Mouse (Mus musculus) C2C12 (cell line): ENCODE results near the gene Gm37240. TPM values are rescaled to one million over a fixed set of nuclear protein-coding genes. Genes with fewer than 3 reads are reported as not detected.

ENCODE experiments used
- H3K27me3 ChIP-seq: one replicate; pipeline ENCODE4 v1.6.1; 2011; ENCODE audit not compliant: control insufficient read depth, insufficient read depth, insufficient read length
- H3K36me3 ChIP-seq: one replicate; pipeline ENCODE4 v1.6.1; 2011; ENCODE audit not compliant: control insufficient read depth, insufficient read depth
- H3K4me3 ChIP-seq: one replicate; pipeline ENCODE4 v1.5.1; 2011; ENCODE audit warnings: mild to moderate bottlenecking, control low read depth; ENCODE audit not compliant: poor library complexity, insufficient read depth, severe bottlenecking
- H3K79me2 ChIP-seq: one replicate; pipeline ENCODE4 v1.6.1; 2011; ENCODE audit not compliant: control insufficient read depth, insufficient read depth
- H3K79me3 ChIP-seq: one replicate; pipeline ENCODE4 v1.6.1; 2011; ENCODE audit warnings: low read depth, control low read depth
- H3ac ChIP-seq: one replicate; pipeline ENCODE3; 2011; ENCODE audit warnings: low read depth; ENCODE audit not compliant: control insufficient read depth, insufficient read length
- CEBPB ChIP-seq: IDR thresholded peaks from one replicate; pipeline ENCODE4 v1.6.1; 2011; ENCODE audit warnings: low read depth, mild to moderate bottlenecking, control low read depth, moderate library complexity
- CTCF ChIP-seq: IDR thresholded peaks from one replicate; pipeline ENCODE4 v1.5.1; 2011; ENCODE audit not compliant: control insufficient read depth, insufficient read depth, insufficient read length
- FOSL1 ChIP-seq: IDR thresholded peaks from one replicate; pipeline ENCODE4 v1.8.0; 2011; ENCODE audit warnings: mild to moderate bottlenecking, low read length; ENCODE audit not compliant: poor library complexity, insufficient read depth, severe bottlenecking
- MAX ChIP-seq: IDR thresholded peaks from one replicate; pipeline ENCODE4 v1.6.1; 2011; ENCODE audit warnings: mild to moderate bottlenecking, control low read depth
- MYOD1 ChIP-seq: IDR thresholded peaks from one replicate; pipeline ENCODE4 v1.6.1; 2011; ENCODE audit warnings: low read depth; ENCODE audit not compliant: control insufficient read depth, insufficient read length
- MYOG ChIP-seq: IDR thresholded peaks from one replicate; pipeline ENCODE4 v1.6.1; 2011; ENCODE audit not compliant: control insufficient read depth, insufficient read length; ENCODE audit errors: extremely low read depth
- USF1 ChIP-seq: IDR thresholded peaks from one replicate; pipeline ENCODE4 v1.6.1; 2011; ENCODE audit warnings: low read depth, mild to moderate bottlenecking, control low read depth, moderate library complexity
- polyA plus RNA-seq: library from polyadenylated mRNA; unstranded; fragments of >200 nt; fragmentation: generic; extraction: Trizol; gene quantifications from one replicate; pipeline ENCODE4 v1.2.1, GENCODE M21; 2012; ENCODE audit warnings: missing spikeins

The Gm37240 gene
- polyA plus RNA-seq, 1 experiment: 7.3 TPM

GRCm38 (mm10) chr3:85634389-85635125 lies 252.8 kb downstream of the Gm37240 start:
- TF ChIP-seq MYOG (no peak), CTCF (no peak), MYOD1 (no peak), MAX (no peak), USF1 (no peak), CEBPB (no peak), FOSL1 (no peak)
- Histone ChIP-seq H3ac (no peak overlapping the region), H3K79me2 (no peaks in the 10 kb centered on the region), H3K36me3 (no peaks in the 10 kb centered on the region), H3K4me3 (no peak overlapping the region), H3K27me3 (no peaks in the 10 kb centered on the region), H3K79me3 (no peaks in the 10 kb centered on the region)

- no peaks in the 10 kb centered on the region for H3K27me3 ChIP-seq
- no peak overlapping the region for H3ac ChIP-seq
- H3K79me3 ChIP-seq: no peaks in the 10 kb centered on the region
- no peaks in the 10 kb centered on the region for H3K79me2 ChIP-seq
- TF ChIP-seq FOSL1 (no peak), CEBPB (no peak), CTCF (no peak), USF1 (no peak), MYOG (no peak), MYOD1 (no peak), MAX (no peak)
- H3K4me3 ChIP-seq: no peak overlapping the region
- no peaks in the 10 kb centered on the region for H3K36me3 ChIP-seq
These were observed 253.6 kb downstream of the Gm37240 start for GRCm38 (mm10) chr3:85633733-85634132.

- TF ChIP-seq USF1: no peak
- no peak for TF ChIP-seq CEBPB
- TF ChIP-seq FOSL1: peak; percentile 15
- TF ChIP-seq MAX: no peak
- TF ChIP-seq CTCF: no peak
- no peak for TF ChIP-seq MYOG
- TF ChIP-seq MYOD1: peak; percentile 96
- no peaks in the 10 kb centered on the region for H3K79me3 ChIP-seq
- H3K27me3 ChIP-seq: no peaks in the 10 kb centered on the region
These were observed 257.3 kb downstream of the Gm37240 start for GRCm38 (mm10) chr3:85629895-85630510.

GRCm38 (mm10) chr3:85619751-85620150 lies 267.6 kb downstream of the Gm37240 start:
- Histone ChIP-seq H3K36me3 (peaks cover 9% of the 10 kb centered on the region), H3K27me3 (no peaks in the 10 kb centered on the region), H3K79me3 (no peaks in the 10 kb centered on the region), H3K4me3 (no peak overlapping the region), H3ac (no peak overlapping the region), H3K79me2 (no peaks in the 10 kb centered on the region)
- no peak for TF ChIP-seq FOSL1
- no peak for TF ChIP-seq MYOD1
- TF ChIP-seq MAX: no peak
- no peak for TF ChIP-seq USF1
- TF ChIP-seq CTCF: no peak
- TF ChIP-seq MYOG: no peak
- TF ChIP-seq CEBPB: no peak

More at GRCm38 (mm10) chr3:85629895-85630510, 257.3 kb downstream of the Gm37240 start:
- H3K4me3 ChIP-seq: no peak overlapping the region
- no peaks in the 10 kb centered on the region for H3K79me2 ChIP-seq
- no peaks in the 10 kb centered on the region for H3K36me3 ChIP-seq
- no peak overlapping the region for H3ac ChIP-seq

GRCm38 (mm10) chr3:85619345-85619744 lies 268.0 kb downstream of the Gm37240 start:
- Histone ChIP-seq H3K27me3 (no peaks in the 10 kb centered on the region), H3K79me2 (no peaks in the 10 kb centered on the region), H3K4me3 (no peak overlapping the region), H3K36me3 (peaks cover 9% of the 10 kb centered on the region), H3K79me3 (no peaks in the 10 kb centered on the region), H3ac (no peak overlapping the region)
- TF ChIP-seq CEBPB (no peak), USF1 (no peak), MAX (no peak), MYOG (no peak), FOSL1 (no peak), CTCF (no peak), MYOD1 (no peak)

GRCm38 (mm10) chr3:85618885-85619284 lies 268.4 kb downstream of the Gm37240 start:
- Histone ChIP-seq H3K27me3 (no peaks in the 10 kb centered on the region), H3ac (no peak overlapping the region), H3K4me3 (no peak overlapping the region), H3K36me3 (peaks cover 9% of the 10 kb centered on the region), H3K79me3 (no peaks in the 10 kb centered on the region), H3K79me2 (no peaks in the 10 kb centered on the region)
- no peak for TF ChIP-seq MYOD1
- no peak for TF ChIP-seq CTCF
- no peak for TF ChIP-seq MAX
- TF ChIP-seq USF1: no peak
- TF ChIP-seq CEBPB: no peak
- no peak for TF ChIP-seq MYOG
- no peak for TF ChIP-seq FOSL1
